Mouse (Mus musculus): Measurements from ENCODE around the gene Olfr1082. TPM values are rescaled to one million over a fixed set of nuclear protein-coding genes. Genes with fewer than 3 reads are reported as not detected.

Gene Olfr1082
- polyA plus RNA-seq (2012; rRNA removed): not detected in 2 replicates

DNA sequence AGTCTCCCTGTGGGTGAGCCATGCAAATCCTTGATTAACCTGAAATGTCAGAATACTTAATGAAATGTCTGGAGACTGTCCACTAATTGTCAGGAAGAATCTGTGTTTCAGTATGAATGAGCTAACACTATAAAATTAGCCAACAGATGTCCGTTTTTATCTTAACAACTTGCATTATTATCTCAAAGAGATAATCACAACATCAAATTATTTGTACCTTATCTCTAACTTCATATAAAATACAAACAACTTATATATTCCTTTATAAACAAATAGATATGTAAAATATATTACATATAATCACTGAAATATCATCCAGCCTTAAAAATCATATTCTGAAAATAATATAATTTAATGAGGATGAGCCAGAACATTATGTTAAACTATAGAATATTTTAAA is at the start of gene Olfr1082:
Gene Olfr1082 (minus strand): TSS at position 101 of the 400 bp plus-strand sequence.

DNA sequence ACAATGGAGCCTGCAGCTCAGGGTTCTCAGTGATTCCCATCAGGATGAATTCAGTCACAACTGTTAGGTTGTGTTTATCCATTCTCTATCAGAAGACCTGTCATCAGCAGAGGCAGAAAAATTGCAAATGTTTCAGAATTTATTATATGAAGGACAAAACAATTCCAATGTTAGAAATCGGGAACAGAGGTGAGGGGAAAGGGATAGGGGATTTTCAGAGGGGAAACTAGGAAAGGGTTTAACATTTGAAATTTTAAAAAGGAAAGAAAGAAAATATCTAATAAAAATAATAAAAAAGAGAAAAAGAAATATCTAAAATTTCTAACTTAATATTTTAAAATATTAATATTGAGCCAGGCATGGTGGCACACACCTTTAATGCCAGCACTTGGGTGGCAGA is 40.9 kb upstream of the Olfr1082 start, which contains the start of gene Olfr1084:
Gene Olfr1084 (minus strand): TSS at position 101 of the 400 bp plus-strand sequence.

DNA sequence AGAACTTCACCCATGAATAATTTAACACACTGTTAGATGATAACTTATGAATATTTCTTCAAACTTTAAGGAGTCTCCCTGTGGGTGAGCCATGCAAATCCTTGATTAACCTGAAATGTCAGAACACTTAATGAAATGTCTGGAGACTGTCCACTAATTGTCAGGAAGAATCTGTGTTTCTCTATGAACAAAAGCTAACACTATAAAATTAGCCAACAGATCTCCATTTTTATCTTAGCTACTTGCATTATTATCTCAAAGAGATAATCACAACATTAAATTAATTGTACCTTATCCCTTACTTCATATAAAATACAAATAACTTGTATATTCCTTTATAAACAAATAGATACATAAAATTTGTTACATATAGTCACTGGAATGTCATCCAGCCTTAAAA is 40.6 kb downstream of the Olfr1082 start, which contains the start of gene Olfr1080:
Gene Olfr1080 (minus strand): TSS at position 101 of the 400 bp plus-strand sequence.

Other genes with a start within 250 kb of the Olfr1082 start
- gene Olfr1055, start 248.7 kb downstream of the Olfr1082 start, polyA plus RNA-seq (2012; rRNA removed): not detected in 2 replicates
- gene Olfr1056, start 236.5 kb downstream of the Olfr1082 start, polyA plus RNA-seq (2012; rRNA removed): not detected in 2 replicates
- gene Olfr1057, start 220.6 kb downstream of the Olfr1082 start, polyA plus RNA-seq (2012; rRNA removed): not detected in 2 replicates
- not detected in 2 replicates for gene Olfr1058, start 210.4 kb downstream of the Olfr1082 start, polyA plus RNA-seq (2012; rRNA removed)
- not detected in 2 replicates for gene Olfr1061, start 184.9 kb downstream of the Olfr1082 start, polyA plus RNA-seq (2012; rRNA removed)
- not detected in 2 replicates for gene Olfr1062, start 172.2 kb downstream of the Olfr1082 start, polyA plus RNA-seq (2012; rRNA removed)
- not detected in 2 replicates for gene Olfr1065, start 148.4 kb downstream of the Olfr1082 start, polyA plus RNA-seq (2012; rRNA removed)
- not detected in 2 replicates for gene Olfr1066, start 142.7 kb downstream of the Olfr1082 start, polyA plus RNA-seq (2012; rRNA removed)
- not detected in 2 replicates for gene Olfr228, start 111.6 kb downstream of the Olfr1082 start, polyA plus RNA-seq (2012; rRNA removed)
- gene Olfr1076, start 90.5 kb downstream of the Olfr1082 start, polyA plus RNA-seq (2012; rRNA removed): not detected in 2 replicates
- not detected in 2 replicates for gene Olfr1079, start 56.5 kb downstream of the Olfr1082 start, polyA plus RNA-seq (2012; rRNA removed)
- not detected in 2 replicates for gene Olfr1080, start 40.7 kb downstream of the Olfr1082 start, polyA plus RNA-seq (2012; rRNA removed)
- not detected in 2 replicates for gene Olfr1084, start 40.8 kb upstream of the Olfr1082 start, polyA plus RNA-seq (2012; rRNA removed)
- gene Olfr1085, start 63.1 kb upstream of the Olfr1082 start, polyA plus RNA-seq (2012; rRNA removed): not detected in 2 replicates
- not detected in 2 replicates for gene Olfr1086, start 81.1 kb upstream of the Olfr1082 start, polyA plus RNA-seq (2012; rRNA removed)
- gene Olfr1087, start 99.4 kb upstream of the Olfr1082 start, polyA plus RNA-seq (2012; rRNA removed): not detected in 2 replicates
- gene Olfr1089, start 134.7 kb upstream of the Olfr1082 start, polyA plus RNA-seq (2012; rRNA removed): not detected in 2 replicates
- gene Olfr1090, start 160.0 kb upstream of the Olfr1082 start, polyA plus RNA-seq (2012; rRNA removed): not detected in 2 replicates
- not detected in 2 replicates for gene Olfr1093, start 183.5 kb upstream of the Olfr1082 start, polyA plus RNA-seq (2012; rRNA removed)
- not detected in 2 replicates for gene Olfr141, start 211.1 kb upstream of the Olfr1082 start, polyA plus RNA-seq (2012; rRNA removed)
- gene Olfr1094, start 225.7 kb upstream of the Olfr1082 start, polyA plus RNA-seq (2012; rRNA removed): not detected in 2 replicates